Mouse (Mus musculus) yolk sac, embryonic 10.5 days (tissue): ENCODE measurements around the gene Ankrd10.
A peak's percentile ranks its signal among the peaks of the same experiment; 100 is the strongest.
"Not testable (repeated sequence)": the region's sequence is repeated elsewhere in the genome, so short reads cannot be mapped to it uniquely, and the experiment has no call there.

ENCODE experiments used
- DNase-seq: peaks from one replicate; pipeline ENCODE4 v3.0.0-alpha.2; 2017; ENCODE audit warnings: low spot score

Gene Ankrd10

GRCm38 (mm10) chr8:11614126-11614835 lies 21.3 kb downstream of the Ankrd10 start:
- DNase-seq = no peak

- DNase-seq = no peak
Observed at GRCm38 (mm10) chr8:11608848-11609247, 26.7 kb downstream of the Ankrd10 start.

GRCm38 (mm10) chr8:11602006-11602680 lies 33.4 kb downstream of the Ankrd10 start:
- DNase-seq = peak; percentile 48

- no peak for DNase-seq
Observed at GRCm38 (mm10) chr8:11600301-11600951, 35.1 kb downstream of the Ankrd10 start.

- peak; percentile 31 for DNase-seq
Observed at GRCm38 (mm10) chr8:11593222-11593884, 42.2 kb downstream of the Ankrd10 start.

GRCm38 (mm10) chr8:11592296-11592695 lies 43.3 kb downstream of the Ankrd10 start:
- no peak for DNase-seq

- DNase-seq = no peak
Observed at GRCm38 (mm10) chr8:11591837-11592236, 43.7 kb downstream of the Ankrd10 start.

- DNase-seq = no peak
Observed at GRCm38 (mm10) chr8:11586374-11586745, 49.2 kb downstream of the Ankrd10 start.

- DNase-seq = peak; percentile 56
Observed at GRCm38 (mm10) chr8:11585513-11586373, 49.8 kb downstream of the Ankrd10 start.

GRCm38 (mm10) chr8:11575604-11576384 lies 59.8 kb downstream of the Ankrd10 start:
- peak; percentile 74 for DNase-seq

GRCm38 (mm10) chr8:11574911-11575603 lies 60.5 kb downstream of the Ankrd10 start:
- DNase-seq = peak; percentile 32

GRCm38 (mm10) chr8:11572428-11572827 lies 63.1 kb downstream of the Ankrd10 start:
- no peak for DNase-seq

GRCm38 (mm10) chr8:11571950-11572349 lies 63.6 kb downstream of the Ankrd10 start:
- no peak for DNase-seq

- no peak for DNase-seq
Observed at GRCm38 (mm10) chr8:11570742-11571141, 64.8 kb downstream of the Ankrd10 start.

GRCm38 (mm10) chr8:11569260-11570097 lies 66.1 kb downstream of the Ankrd10 start:
- no peak for DNase-seq

GRCm38 (mm10) chr8:11568193-11568592 lies 67.4 kb downstream of the Ankrd10 start:
- DNase-seq = not testable (repeated sequence)

- DNase-seq = no peak
Observed at GRCm38 (mm10) chr8:11564721-11565120, 70.8 kb downstream of the Ankrd10 start.

- DNase-seq = no peak
Observed at GRCm38 (mm10) chr8:11564236-11564635, 71.3 kb downstream of the Ankrd10 start.
